Mouse (Mus musculus): ENCODE measurements around the gene Ifnl3.
"Not testable (repeated sequence)": the region's sequence is repeated elsewhere in the genome, so short reads cannot be mapped to it uniquely, and the experiment has no call there.

The Ifnl3 gene

DNA sequence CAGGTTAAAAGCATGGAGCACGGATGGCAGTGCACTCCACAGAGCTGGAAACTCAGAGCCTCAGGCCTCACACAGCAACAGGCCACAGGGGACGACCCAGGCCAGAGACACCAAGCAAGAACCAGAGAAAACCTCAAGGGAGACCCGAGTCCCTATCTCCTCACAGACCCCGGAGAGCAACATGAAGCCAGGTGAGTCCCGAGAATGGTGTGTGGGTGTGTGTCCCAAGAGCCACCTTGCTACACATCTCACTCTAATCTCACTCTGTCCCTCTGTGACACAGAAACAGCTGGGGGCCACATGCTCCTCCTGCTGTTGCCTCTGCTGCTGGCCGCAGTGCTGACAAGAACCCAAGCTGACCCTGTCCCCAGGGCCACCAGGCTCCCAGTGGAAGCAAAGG lies at the start of gene Ifnl3:
Gene Ifnl3, plus strand, starts transcription at position 301 of the 400 bp plus-strand sequence.
- DNase-seq, result not testable (repeated sequence)

DNA sequence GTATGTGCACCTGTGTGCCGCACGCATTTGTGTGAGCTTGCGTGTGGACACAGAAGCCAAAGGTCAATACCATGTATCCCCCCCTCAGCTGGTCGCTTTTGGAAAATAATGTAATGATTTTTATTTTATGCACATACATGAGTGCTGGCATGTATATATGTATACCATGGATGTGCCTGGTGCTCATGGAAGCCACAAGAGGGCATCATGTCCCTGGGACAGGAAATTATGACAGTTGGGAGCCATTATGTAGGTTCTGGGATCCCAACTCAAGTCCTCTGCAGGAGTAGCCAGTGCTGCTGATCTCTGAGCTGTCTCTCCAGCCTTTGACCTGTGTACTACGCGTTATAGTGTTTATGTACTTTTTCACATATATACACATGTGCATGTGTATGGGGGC lies 46.4 kb upstream of the Ifnl3 start:
- DNase-seq, result no peak

DNA sequence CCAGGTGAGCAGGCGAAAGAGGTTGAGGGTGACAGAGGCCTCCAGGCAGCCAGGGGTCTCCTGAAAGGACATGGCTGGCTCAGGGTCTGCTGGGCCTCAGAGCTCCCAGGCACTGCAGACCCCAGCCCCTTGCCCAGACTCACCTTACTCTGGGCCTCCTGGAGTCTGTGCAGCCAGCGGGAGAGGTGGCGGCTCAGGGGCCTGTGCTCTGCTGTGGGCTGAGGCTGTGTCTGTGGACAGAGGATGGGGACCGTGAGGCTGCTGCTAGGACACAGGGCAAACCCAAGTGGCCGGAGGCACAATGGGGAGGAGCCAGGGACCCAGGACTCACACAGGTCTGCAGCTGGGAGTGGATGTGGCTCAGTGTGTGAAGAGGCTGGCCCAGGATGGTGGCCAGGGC lies 45.3 kb upstream of the Ifnl3 start:
- DNase-seq, result no peak

DNA sequence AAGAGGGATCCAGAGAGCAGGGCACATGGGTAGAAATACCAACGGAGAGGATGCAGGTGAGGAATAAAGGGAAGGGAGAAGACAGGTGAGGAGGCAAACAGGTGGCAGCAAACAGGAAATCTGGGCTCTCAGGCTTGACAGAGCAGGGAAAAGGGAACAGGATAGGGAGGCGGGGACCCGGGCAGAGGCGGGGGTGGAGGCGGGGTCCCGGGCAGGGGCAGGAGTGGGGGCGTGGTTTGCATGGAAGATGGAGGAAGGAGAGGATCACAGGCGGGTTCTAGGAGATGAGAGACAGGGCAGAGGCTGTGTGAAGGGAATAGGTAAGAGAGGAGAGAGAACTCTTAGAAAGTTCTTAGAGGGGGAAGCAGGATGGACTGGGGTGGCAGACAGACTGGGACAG lies 43.8 kb upstream of the Ifnl3 start:
- no peak for DNase-seq

DNA sequence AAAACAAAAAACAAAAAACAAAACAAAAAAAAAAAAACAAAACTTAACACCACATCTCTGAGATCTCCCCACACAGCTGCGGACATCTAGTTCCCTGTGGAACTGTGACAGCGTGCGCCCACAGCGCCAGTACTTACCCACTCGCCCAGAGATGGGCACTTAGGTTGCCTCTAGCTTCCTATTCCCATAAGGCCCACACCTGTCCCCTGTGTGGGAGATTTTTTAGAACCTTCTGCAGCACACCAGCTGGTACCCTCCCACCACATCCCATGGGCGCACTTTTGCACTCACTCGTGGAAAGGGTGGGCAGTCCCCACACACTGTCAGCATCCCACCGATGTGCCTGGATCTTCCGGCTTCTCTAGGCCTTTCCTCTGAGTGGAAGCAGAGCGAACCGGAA lies 39.8 kb upstream of the Ifnl3 start:
- no peak for DNase-seq

DNA sequence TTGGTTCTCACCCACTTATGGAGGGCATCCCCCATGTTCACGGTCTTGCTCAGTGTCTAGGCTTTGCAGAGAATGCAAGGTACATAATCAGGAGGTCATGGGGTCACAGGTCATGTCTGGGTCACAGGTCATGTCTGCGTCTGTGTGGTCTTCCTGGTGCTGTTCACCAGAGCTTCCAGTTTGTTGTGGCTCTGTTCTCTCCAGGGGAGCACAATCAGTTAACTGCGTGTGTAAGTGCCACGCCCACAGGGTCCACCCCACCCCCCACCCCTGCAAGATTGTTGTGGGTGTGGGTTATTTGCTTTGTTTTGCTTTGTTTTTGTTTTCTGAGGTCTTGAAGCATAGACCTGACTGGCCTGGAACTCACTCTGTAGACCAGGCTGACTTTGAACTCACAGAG lies 38.4 kb upstream of the Ifnl3 start:
- DNase-seq, result no peak

DNA sequence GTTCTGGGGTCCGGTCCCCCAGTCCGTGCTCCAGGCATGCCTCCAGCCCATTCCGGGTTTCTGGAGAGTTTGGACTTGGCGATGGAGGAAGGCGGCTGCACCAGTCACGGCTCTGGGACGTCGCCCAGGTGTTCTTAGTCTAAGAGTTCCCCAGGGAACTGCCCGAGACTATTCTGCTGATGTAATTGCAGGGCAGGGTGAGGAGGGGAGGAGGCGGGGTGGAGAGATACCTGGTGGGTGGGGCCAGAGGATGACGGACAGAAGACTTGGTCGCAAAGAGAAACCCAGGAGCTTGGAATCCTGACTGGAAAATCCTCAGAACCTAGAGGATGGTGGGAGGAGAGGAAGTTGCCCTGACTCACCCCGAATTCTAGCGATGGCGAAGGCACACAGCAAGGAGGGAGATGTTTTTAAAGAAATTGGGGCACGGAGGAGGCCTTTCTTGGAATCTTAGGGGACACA lies 34.6 kb upstream of the Ifnl3 start:
- DNase-seq, result no peak

DNA sequence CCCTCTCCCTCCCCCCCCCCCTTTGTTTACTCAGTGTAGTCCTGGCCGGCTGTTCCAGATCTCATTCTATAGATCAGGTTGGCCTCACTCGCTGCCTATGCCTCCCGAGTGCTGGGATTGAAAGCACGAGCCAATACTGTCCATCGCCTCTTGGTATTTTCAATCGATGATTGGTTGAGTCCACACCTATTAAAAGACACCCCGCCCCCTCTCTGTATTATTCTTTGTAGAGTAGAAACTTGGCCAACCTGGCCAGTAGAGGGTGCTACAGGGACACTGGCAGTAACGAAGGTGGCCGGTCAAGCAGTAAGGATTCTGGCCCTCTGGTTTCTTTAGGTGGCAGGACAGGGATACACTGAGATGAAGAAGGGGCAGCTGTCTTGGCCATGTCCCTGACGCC lies 32.2 kb upstream of the Ifnl3 start:
- peak; percentile 63 for DNase-seq

DNA sequence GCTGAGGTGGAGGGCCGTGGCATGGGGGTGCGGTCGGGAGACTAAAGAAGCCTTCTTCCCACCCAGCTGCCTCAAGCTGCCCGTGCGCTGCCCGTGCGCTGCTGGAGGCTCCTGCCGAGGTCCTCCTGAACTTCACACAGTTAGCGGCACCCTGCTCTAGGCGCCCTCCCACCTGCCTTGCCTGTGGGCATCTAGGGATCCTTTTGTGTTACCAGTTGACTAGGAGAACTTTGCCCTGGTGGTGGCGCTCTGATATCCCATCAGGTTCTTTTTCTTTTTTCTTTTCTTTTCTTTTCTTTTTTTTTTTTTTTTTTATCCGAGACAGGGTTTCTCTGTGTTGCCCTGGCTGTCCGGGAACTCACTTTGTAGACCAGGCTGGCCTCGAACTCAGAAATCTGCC lies 31.7 kb upstream of the Ifnl3 start:
- DNase-seq, result peak; percentile 20

DNA sequence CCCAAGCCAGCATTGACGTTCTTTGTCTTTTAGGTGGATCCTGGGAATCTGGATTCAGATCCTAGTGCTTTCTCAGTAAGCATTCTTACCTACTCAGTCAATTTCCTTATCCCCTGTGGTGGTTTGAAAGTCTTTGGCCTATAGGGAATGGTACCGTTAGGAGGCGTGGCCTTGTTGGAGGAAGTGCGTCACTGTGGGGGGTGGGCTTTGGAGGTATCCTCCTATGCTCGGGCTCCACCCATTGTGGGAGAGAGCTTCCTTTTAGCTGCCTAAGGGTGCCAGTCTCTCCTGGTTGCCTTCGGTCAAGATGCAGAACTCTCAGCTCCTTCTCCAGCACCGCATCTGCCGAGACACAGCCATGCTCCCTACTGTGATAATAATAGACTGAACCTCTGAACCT lies 30.3 kb upstream of the Ifnl3 start:
- DNase-seq, result no peak

DNA sequence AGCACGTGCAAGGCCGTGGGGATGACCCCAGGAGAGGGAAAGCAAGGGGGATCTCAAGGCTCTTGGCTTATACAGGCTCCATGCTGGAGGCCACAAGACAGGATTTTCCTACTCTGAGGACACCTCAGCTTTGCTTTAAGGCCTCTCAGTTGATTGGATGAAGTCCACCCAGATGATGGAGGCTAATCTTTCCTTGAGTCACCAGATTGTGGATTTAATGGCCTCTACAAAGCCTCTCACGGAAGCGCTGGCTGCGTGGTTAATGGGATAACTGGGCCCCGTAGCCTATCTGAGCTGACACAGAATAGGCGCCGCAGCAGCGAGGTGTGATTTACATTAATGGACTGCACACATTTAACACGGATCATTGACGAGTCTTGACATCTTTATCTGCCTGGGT lies 27.2 kb upstream of the Ifnl3 start:
- no peak for DNase-seq

DNA sequence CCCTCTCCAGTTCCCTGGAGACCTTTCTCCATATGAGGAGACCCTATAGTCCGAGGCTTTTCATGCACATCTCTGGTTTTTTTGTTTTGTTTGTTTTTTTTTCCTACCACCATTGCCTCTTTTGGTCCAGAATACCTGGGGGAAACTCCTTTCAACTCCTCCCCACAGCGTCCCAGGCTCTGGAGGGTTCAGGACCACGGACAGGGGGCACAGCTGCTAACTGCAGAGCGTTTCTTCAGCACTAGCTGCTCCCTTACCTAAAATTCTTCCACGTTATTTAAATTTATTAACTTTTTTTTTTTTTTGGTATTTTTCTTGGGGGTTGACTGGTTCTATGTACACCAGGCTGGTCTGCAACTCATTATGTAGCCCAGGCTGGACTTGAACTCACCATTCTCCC lies 17.1 kb upstream of the Ifnl3 start:
- peak; percentile 36 for DNase-seq

DNA sequence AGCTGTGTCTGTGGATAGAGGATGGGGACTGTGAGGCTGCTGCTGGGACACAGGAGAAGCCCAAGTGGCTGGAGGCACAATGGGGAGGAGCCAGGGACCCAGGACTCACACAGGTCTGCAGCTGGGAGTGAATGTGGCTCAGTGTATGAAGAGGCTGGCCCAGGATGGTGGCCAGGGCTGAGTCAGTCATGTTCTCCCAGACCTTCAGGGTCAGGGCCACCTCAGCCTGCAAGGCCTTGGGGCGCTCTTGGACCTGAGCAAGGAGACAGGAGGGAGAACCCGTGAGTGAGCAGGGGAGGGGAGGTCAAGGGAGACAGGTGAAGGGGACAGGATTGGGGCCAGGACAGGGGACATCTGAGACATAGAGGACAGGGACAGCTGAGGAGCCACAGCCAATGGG lies 13.5 kb upstream of the Ifnl3 start:
- not testable (repeated sequence) for DNase-seq

DNA sequence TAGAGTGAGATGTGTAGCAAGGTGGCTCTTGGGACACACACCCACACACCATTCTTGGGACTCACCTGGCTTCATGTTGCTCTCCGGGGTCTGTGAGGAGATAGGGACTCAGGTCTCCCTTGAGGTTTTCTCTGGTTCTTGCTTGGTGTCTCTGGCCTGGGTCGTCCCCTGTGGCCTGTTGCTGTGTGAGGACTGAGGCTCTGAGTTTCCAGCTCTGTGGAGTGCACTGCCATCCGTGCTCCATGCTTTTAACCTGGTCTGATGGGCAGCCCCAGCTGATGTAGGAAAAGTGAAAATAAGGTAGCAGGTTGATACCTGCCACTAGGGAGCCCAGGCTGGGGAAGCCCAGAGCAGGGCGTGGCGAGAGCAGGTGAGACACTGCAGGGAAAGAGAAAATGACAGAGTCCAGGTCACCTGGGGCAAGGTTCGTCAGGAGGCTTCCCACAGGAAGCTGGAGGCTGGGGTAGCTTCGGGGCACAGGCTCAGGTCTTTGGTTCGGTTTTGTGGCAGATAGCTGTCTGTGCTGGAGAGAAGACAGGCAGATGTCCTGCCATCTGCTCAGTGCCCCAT lies 12.1 kb upstream of the Ifnl3 start, which contains the start of gene Ifnl2:
Gene Ifnl2, minus strand, starts transcription at position 51 of the 570 bp plus-strand sequence.
- DNase-seq, result not testable (repeated sequence)

DNA sequence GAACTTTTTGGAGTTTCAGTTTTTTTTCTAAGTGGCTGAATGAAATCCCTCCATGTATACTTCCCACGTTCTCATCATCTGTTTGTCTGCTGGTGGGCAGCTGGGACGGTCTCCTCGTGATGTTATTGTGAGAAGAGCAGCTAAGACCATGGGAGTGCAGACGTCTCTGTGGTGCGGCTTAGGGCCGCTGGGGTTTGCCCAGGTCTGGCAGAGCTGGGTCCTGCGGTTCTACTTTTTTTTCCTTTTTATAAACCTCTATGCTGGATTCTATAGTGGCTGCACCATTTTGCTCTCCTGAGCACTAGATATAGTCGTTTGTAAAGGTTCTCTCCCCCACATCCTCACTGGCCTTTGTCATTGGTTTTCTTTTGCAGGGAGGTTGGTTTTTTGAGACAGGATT lies 11.2 kb upstream of the Ifnl3 start:
- DNase-seq, result no peak

DNA sequence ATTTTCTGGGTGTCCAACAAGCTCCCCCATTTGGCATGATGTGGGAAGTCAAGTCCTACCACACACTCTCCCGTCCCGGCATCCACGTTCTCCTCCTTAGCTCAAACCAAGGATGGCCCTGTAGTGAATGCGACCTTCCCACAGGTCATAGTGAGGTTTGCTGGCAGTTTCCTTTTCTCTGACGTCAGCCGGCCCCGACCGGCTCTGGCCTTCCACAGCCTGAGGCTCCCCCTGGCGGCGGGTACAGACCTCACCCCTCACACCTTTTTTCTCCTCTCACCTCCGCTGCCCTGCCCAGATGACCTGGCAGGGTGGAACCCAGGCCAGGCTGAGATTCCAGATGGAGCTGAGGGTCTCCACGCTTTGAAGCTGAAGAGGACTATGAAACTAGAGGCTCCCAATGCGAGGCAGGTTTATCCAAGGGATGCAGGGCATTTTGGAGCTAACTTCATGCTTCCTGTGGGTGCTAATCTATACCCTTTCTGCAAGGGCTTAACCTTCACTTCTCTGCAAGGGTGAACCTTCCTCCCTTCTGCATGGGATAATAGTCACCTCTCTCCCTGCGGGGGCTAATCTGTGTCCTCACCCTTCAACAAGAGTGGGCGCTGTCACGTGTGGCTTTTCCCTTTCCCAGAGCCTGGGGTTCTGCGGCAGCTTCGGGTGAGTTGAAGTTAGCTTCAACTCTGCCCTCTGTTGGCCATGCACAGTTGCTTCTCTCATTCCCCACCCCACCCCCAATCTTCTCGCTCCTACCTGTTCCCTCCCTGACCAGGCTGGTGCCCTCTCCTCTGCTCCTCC lies 5.5 kb downstream of the Ifnl3 start:
- DNase-seq, result peak; percentile 93

DNA sequence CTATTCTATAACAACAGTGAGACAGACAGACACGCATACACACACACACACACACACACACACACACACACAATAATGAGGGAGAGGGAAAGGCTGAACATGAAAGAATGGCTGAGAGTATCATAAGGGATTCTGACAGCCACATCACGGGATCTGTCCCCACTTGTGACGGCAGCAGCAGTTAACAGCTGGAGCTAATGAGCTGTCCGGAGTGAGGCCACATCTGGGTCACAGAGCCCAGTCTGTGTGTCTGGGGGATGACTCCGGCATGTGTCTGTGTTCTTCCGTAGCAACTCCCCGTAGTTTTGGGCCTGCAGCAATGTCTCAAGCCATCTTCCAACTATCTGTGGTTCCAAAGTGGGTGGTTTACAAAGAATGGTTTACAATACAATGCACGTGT lies 9.4 kb downstream of the Ifnl3 start:
- DNase-seq, result no peak

DNA sequence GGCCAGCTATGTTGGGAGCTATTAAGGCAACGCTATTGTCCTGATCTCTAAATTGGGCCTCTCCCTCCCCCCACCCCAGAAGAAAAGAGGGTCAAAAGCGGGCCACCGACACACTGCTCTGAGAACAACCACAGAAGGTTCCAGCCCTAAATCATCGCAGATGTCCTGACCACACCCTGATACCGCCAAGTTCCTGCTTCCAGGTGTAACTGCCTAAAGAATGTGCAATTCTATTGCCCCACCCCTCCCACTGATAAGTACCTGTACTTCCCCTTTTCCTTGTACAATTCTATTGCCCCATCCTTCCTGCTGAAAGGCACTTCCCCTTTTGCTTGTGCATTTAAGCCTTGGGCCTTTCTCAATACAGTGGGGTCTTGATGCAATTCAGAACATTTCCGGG lies 16.2 kb downstream of the Ifnl3 start:
- DNase-seq, result not testable (repeated sequence)

DNA sequence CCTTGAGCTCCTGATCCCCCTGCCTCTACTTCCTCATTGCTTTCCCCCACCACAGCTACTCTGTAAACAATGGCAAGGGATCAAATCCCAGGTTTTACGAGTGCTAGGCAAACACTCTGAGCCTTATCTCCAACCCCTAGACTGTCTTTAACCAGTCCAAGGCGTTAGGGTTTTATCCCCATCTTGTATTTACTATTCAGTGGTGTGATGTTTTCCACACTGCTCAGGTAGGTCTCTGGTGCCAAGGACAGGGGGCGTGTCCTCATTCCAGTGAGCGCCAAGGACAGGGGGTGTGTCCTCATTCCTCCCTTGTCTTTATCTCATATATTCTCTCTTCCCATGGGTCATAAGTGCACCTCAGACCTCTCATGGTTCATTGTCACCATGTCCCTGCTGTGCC lies 17.9 kb downstream of the Ifnl3 start, which contains the start of gene Sycn:
Gene Sycn, plus strand, starts transcription at position 360 of the 400 bp plus-strand sequence.
- DNase-seq, result no peak

DNA sequence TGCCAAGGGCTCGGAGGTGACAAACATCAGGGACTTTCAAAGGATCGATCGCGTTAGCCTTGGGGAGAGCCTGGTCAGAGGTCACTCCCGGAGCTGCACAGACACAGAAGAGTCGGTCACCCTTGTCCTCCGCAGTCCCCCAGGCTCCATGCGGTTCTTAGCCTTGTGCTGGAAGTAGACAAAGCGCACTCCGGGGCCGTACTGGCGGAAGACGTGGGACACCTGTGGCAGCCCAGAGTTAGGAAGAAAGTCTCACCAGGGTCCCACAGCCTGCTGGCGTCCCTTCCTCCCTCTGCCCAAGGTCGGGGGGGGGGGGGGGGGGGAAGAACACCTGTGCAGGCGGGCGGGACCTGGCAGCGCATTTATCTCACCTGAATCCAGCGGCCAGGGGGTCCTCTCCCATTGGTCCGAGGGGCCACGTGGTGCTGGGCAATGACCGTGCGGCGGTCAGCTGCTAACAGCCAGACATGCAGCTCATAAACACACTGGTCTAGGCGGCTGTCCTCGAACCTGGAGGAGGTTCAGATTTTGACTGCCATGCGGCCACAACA lies 21.5 kb downstream of the Ifnl3 start:
- no peak for DNase-seq

DNA sequence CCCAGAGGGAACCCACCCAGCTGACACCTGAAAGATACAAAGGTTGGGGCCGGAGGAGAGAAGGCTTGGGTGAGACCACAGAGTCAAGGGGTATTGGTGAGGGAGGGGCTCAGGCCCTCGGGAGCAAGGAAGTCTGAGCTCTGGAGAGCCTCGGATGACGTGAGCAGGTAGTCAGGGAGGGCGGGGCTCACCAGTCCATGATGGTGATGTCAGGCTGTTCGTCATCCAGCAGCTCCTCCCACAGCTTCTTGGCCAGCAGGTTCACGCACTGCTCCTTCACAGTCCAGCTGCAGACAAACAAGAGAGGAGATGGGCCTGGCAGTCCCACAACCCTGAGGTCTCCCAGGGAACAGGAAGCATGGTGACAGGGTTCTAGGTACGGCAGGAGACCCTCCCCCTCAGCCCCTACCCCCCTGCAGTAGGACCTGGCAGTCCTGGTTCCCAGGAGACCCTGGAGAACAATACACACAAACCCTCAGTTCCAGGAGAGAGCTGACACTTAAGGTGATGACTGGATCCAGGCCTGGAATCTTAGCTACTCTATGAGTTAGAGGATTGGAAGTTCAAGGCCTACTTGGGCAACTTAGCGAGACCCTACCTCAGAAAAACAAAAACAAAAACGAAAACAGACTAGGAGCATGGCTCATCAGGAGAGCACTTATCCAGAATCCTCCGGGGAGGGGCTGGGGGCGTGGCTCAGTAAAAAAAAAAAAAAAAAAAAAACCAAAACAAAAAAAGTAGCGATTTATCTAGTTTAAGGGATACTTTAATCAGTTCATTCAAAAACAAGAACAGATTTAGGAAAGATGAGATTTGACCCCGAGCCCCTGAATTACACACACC lies 22.6 kb downstream of the Ifnl3 start:
- no peak for DNase-seq

DNA sequence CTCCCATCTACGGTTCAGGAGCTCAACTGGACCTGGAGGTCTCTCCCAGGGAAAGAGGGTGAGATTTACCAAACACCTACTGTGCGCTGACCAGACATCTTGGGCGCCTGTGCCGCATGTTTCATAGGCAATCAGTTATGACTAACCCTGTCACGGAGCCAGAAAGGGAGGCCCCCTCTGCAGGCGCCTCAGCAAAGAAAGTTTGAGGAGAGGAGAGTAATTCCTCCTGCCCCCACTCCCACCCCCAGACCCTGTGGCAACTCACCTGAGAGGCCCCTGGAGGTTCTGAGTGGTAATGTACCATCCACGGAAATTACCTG lies 23.2 kb downstream of the Ifnl3 start:
- no peak for DNase-seq

DNA sequence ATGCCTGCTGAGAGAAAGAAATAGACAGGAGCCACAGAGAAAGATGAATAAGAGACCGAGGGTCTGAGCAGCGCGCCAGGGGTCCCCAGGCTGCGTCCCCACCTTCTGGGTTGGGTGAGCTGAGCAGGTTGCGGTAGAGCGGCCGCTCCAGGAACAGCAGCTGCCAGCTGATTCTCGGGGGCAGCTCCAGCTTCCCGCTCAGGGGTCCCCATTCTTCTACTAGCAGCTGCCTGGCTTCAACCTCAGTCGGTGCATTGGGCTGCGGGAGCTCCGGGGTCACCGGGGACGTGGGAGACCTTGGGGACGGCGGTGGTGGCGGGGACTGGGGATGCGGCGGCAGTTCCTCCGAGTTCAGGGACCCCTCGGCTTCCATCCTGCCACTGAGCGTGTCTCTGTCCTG lies 24.0 kb downstream of the Ifnl3 start:
- no peak for DNase-seq

DNA sequence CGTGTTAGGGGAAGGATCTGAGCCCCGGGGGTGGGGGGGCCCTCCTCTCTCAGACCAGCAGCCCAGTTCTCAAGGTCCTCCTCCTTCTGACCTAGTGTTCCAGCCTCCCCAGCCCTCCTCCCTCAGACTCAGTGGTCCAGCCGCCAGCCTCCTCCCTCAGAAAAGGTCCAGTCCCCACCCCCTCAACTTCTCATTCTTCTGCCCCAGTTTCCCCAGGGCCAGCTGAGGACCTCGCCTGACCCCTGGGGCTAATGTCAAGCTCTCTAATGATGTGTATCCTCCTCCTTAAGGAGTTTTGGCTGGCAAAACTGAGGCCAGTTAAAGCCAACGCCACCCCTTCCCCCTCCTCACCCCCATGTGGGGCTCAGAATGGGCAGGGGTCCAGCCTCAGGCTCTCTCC lies 24.5 kb downstream of the Ifnl3 start, which contains the start of gene Nccrp1:
Gene Nccrp1, minus strand, starts transcription at position 101 of the 400 bp plus-strand sequence.
- DNase-seq, result no peak
